Mouse (Mus musculus): ENCODE results near the gene Vmn2r84. TPM values are rescaled to one million over a fixed set of nuclear protein-coding genes. Genes with fewer than 3 reads are reported as not detected.
"Not testable (repeated sequence)": the region's sequence is repeated elsewhere in the genome, so short reads cannot be mapped to it uniquely, and the experiment has no call there.

The Vmn2r84 gene
- 0.03 TPM in 1 of 2 replicates, not detected in the other for total RNA-seq (2012; rRNA removed)
- polyA plus RNA-seq (2012; ENCODE audit: insufficient read depth in 1 of 2, insufficient read length in 2 of 2, low read depth in 1 of 2, low replicate concordance in 2 of 2, missing spikeins in 1 of 2), result under 1 TPM in 1 of 2 experiments, not detected in 1; 0.01 TPM

DNA sequence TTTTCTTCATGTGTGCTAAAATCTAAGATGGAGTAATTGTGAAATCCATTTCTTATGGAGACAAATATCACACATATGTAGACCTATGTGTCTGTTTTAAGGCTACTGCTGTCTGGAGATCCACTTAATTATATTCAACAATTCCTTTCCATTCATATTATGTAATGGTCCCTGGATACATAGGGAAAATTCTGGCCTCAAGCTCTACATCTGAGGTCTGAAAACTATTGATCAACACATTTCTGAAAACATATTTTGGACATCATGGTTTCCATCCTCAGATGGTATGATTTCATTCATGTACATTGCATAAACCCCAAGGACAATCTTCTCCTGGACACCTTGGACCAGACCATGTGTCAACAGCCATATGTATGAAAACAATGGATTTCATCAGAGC lies at the start of gene Vmn2r84:
Gene Vmn2r84, minus strand, starts transcription at position 101 of the 400 bp plus-strand sequence.
- TF ChIP-seq TBP (IDR thresholded peaks at IDR 0.05; ENCODE audit: low read depth, low read length), result no peak
- H3K9ac ChIP-seq (ENCODE audit: control insufficient read depth, low read depth, low read length, poor library complexity, severe bottlenecking), result no peak within 1 kb of the TSS

DNA sequence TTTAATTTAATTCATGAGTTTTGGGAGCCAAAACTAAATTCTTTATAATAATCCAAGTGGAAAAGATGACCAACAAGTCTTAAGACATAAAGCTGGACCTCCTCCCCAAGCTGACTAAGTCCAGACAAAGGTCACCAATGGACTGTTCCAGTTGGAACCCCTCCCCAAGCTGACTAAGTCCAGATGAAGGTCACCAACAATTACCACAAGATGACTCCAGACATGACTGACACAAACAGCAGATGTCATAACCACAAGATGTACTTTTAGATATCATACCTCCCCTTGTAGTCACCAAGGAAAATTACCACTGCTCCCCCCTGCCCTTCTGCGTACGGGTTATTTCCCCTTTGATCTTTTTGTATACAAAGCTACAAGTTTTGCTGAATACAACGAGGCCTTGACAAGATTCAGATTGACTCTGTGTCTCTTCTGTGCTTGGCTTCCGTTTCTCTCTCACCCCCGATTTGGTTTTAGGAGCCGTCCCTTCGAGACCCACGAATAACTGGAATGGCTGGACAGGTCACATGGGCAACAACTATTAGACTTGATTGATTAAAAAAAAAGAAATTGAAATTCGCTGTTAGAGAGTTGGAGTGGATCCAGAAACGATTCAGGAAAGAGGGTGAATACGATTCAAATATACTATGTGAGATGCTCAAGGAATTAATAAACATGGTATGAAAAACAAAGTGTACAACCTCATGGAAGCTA lies 40.2 kb upstream of the Vmn2r84 start:
- not testable (repeated sequence) for H3K79me2 ChIP-seq (ENCODE audit: control insufficient read depth, insufficient read depth, low read length, poor library complexity); H3K36me3 ChIP-seq (ENCODE audit: control insufficient read depth in 1 of 2, insufficient read depth in 2 of 2, low read length in 2 of 2); H3K9ac ChIP-seq (ENCODE audit: control insufficient read depth, low read depth, low read length, poor library complexity, severe bottlenecking); H3K27ac ChIP-seq (ENCODE audit: control insufficient read depth, low read depth, low read length); H3K9me3 ChIP-seq (replicated peaks; ENCODE audit: insufficient read depth, low read length); H3K4me1 ChIP-seq (ENCODE audit: control insufficient read depth in 1 of 2, insufficient read depth in 2 of 2, low read length in 2 of 2); H3K4me3 ChIP-seq (ENCODE audit: control insufficient read depth in 1 of 2, insufficient read depth in 1 of 2, low read depth in 2 of 2, low read length in 2 of 2); H3K27me3 ChIP-seq (ENCODE audit: control insufficient read depth in 1 of 2, insufficient read depth in 2 of 2, low read length in 2 of 2); DNase-seq (ENCODE audit: low read depth, low spot score)

More for the DNA sequence above, at the start of gene Vmn2r84:
- Histone ChIP-seq H3K36me3 (ENCODE audit: control insufficient read depth in 1 of 2, insufficient read depth in 2 of 2, low read length in 2 of 2) (no peaks in the 10 kb centered on the region), H3K9me3 (replicated peaks; ENCODE audit: insufficient read depth, low read length) (no peaks in the 10 kb centered on the region), H3K27ac (ENCODE audit: control insufficient read depth, low read depth, low read length) (no peak within 1 kb of the TSS), H3K4me1 (ENCODE audit: control insufficient read depth in 1 of 2, insufficient read depth in 2 of 2, low read length in 2 of 2) (no peaks in the 10 kb centered on the region), H3K4me3 (ENCODE audit: control insufficient read depth in 1 of 2, insufficient read depth in 1 of 2, low read depth in 2 of 2, low read length in 2 of 2) (no peak within 1 kb of the TSS), H3K79me2 (ENCODE audit: control insufficient read depth, insufficient read depth, low read length, poor library complexity) (no peaks in the 10 kb centered on the region), H3K27me3 (ENCODE audit: control insufficient read depth in 1 of 2, insufficient read depth in 2 of 2, low read length in 2 of 2) (no peaks in the 10 kb centered on the region)
- DNase-seq (ENCODE audit: low read depth, low spot score), result no peak

DNA sequence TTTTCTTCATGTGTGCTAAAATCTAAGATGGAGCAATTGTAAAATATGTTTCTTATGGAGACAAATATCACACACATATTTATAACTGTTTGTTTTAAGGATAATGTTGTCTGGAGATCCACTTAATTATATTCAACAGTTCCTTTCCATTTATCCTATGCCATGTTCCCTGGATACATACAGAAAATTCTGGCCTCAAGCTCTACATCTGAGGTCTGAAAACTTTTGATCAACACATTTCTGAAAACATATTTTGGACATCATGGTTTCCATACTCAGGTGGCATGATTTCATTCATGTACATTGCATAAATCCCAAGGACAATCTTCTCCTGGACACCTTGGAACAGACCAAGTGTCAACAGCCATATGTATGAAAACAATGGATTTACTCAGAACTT lies 35.5 kb upstream of the Vmn2r84 start, which contains the start of gene Vmn2r85:
Gene Vmn2r85, minus strand, starts transcription at position 101 of the 400 bp plus-strand sequence.
- not testable (repeated sequence) for DNase-seq (ENCODE audit: low read depth, low spot score); H3K79me2 ChIP-seq (ENCODE audit: control insufficient read depth, insufficient read depth, low read length, poor library complexity); H3K9me3 ChIP-seq (replicated peaks; ENCODE audit: insufficient read depth, low read length); H3K27ac ChIP-seq (ENCODE audit: control insufficient read depth, low read depth, low read length); H3K4me3 ChIP-seq (ENCODE audit: control insufficient read depth in 1 of 2, insufficient read depth in 1 of 2, low read depth in 2 of 2, low read length in 2 of 2); H3K9ac ChIP-seq (ENCODE audit: control insufficient read depth, low read depth, low read length, poor library complexity, severe bottlenecking); H3K36me3 ChIP-seq (ENCODE audit: control insufficient read depth in 1 of 2, insufficient read depth in 2 of 2, low read length in 2 of 2); H3K4me1 ChIP-seq (ENCODE audit: control insufficient read depth in 1 of 2, insufficient read depth in 2 of 2, low read length in 2 of 2); H3K27me3 ChIP-seq (ENCODE audit: control insufficient read depth in 1 of 2, insufficient read depth in 2 of 2, low read length in 2 of 2)

DNA sequence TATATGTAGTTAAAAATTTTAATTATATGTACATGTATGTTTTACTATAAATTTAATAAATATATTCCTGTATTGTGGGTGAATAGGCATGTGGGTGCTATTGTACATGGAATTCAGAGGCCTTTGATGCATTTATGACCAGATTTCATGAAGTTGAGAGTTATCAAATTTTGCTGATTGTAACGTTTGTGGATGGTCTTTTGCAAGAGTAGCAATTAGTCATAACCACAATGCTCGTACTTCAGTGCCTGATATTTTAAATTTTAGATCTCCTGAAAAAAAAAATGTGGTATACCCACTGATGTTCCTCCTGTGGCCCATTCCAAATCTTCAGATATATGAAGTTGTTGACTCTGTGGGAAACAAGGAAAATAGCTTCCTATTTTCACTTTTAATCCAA lies 28.2 kb upstream of the Vmn2r84 start:
- H3K27me3 ChIP-seq (ENCODE audit: control insufficient read depth in 1 of 2, insufficient read depth in 2 of 2, low read length in 2 of 2); H3K4me1 ChIP-seq (ENCODE audit: control insufficient read depth in 1 of 2, insufficient read depth in 2 of 2, low read length in 2 of 2); DNase-seq (ENCODE audit: low read depth, low spot score); H3K4me3 ChIP-seq (ENCODE audit: control insufficient read depth in 1 of 2, insufficient read depth in 1 of 2, low read depth in 2 of 2, low read length in 2 of 2); H3K9ac ChIP-seq (ENCODE audit: control insufficient read depth, low read depth, low read length, poor library complexity, severe bottlenecking); H3K9me3 ChIP-seq (replicated peaks; ENCODE audit: insufficient read depth, low read length); H3K36me3 ChIP-seq (ENCODE audit: control insufficient read depth in 1 of 2, insufficient read depth in 2 of 2, low read length in 2 of 2); H3K79me2 ChIP-seq (ENCODE audit: control insufficient read depth, insufficient read depth, low read length, poor library complexity); H3K27ac ChIP-seq (ENCODE audit: control insufficient read depth, low read depth, low read length): not testable (repeated sequence)

DNA sequence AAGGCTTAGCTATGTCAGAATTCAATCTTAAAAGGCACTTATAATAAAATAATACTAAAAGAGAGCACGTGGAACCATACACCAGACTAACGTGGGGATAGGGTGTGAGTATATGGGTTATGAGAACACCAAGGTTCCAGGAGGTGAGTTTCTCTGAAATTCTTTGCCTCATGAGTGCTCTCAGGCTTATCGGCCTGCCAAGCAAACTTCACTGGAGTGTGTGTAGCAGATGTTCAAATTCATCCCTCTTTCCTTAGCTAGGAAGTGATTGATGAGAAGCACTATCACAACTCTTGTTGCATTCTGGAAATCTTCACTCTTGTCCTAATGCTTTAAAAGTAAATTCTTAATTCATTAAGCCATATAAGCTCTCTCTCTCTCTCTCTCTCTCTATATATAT lies 26.3 kb upstream of the Vmn2r84 start:
- Histone ChIP-seq H3K36me3 (ENCODE audit: control insufficient read depth in 1 of 2, insufficient read depth in 2 of 2, low read length in 2 of 2) (no peaks in the 10 kb centered on the region), H3K4me1 (ENCODE audit: control insufficient read depth in 1 of 2, insufficient read depth in 2 of 2, low read length in 2 of 2) (no peaks in the 10 kb centered on the region), H3K4me3 (ENCODE audit: control insufficient read depth in 1 of 2, insufficient read depth in 1 of 2, low read depth in 2 of 2, low read length in 2 of 2) (no peak overlapping the region), H3K27ac (ENCODE audit: control insufficient read depth, low read depth, low read length) (no peak overlapping the region), H3K9me3 (replicated peaks; ENCODE audit: insufficient read depth, low read length) (no peaks in the 10 kb centered on the region), H3K27me3 (ENCODE audit: control insufficient read depth in 1 of 2, insufficient read depth in 2 of 2, low read length in 2 of 2) (no peaks in the 10 kb centered on the region; a peak in 1 of 4 replicates), H3K79me2 (ENCODE audit: control insufficient read depth, insufficient read depth, low read length, poor library complexity) (no peaks in the 10 kb centered on the region), H3K9ac (ENCODE audit: control insufficient read depth, low read depth, low read length, poor library complexity, severe bottlenecking) (no peak overlapping the region)
- DNase-seq (ENCODE audit: low read depth, low spot score), result no peak
- TF ChIP-seq KAT2A (conservative IDR thresholded peaks at IDR 0.05; ENCODE audit: low read depth, low read length) (no peak), GATA1 (IDR thresholded peaks at IDR 0.05; ENCODE audit: low read depth, low read length) (no peak), UBTF (IDR thresholded peaks at IDR 0.05; ENCODE audit: borderline replicate concordance, insufficient read depth, low read depth, low read length) (no peak), TBP (IDR thresholded peaks at IDR 0.05; ENCODE audit: low read depth, low read length) (no peak), NRF1 (IDR thresholded peaks at IDR 0.05; ENCODE audit: insufficient read depth, low read depth, low read length, poor library complexity, severe bottlenecking) (no peak), MYC (IDR thresholded peaks at IDR 0.05; ENCODE audit: low read depth, low read length) (no peak), HCFC1 (IDR thresholded peaks at IDR 0.05; ENCODE audit: low read depth, low read length) (no peak), ELF1 (IDR thresholded peaks at IDR 0.05; ENCODE audit: low read depth, low read length) (no peak), JUND (IDR thresholded peaks at IDR 0.05; ENCODE audit: low read depth, low read length) (no peak), USF1 (IDR thresholded peaks at IDR 0.05; ENCODE audit: low read depth, low read length) (no peak), POLR2A (IDR thresholded peaks at IDR 0.05; ENCODE audit: control insufficient read depth in 1 of 2, insufficient read depth in 1 of 2, low read depth in 1 of 2, low read length in 2 of 2, poor library complexity in 1 of 2) (no peak), TAL1 (IDR thresholded peaks at IDR 0.05; ENCODE audit: low read length) (no peak), BHLHE40 (IDR thresholded peaks at IDR 0.05; ENCODE audit: borderline replicate concordance, low read depth, low read length) (no peak)
